Mouse (Mus musculus) liver, adult 2 months (tissue): ENCODE data around the gene Atrnl1. TPM values are rescaled to one million over a fixed set of nuclear protein-coding genes. Genes with fewer than 3 reads are reported as not detected.

Source experiments
- DNase-seq: peaks from one replicate; pipeline ENCODE4 v3.0.0-alpha.2; 2011; ENCODE audit warnings: low read depth, low spot score; ENCODE audit errors: extremely low read depth
- H3K27ac ChIP-seq: fragments of 200-500 bp; replicated peaks from 2 replicates; pipeline ENCODE4 v1.5.1; 2012; ENCODE audit warnings: low read depth, mild to moderate bottlenecking, control low read depth, inconsistent platforms, low read length; ENCODE audit not compliant: insufficient read depth
- H3K27me3 ChIP-seq: fragments of 200-500 bp; 2 replicates; pipeline ENCODE4 v1.6.1; 2012; ENCODE audit warnings: mild to moderate bottlenecking, moderate library complexity, low read length, inconsistent platforms; ENCODE audit not compliant: control insufficient read depth, insufficient read depth
- H3K36me3 ChIP-seq: fragments of 200-500 bp; 2 replicates; pipeline ENCODE4 v1.6.1; 2012; ENCODE audit warnings: low read length, inconsistent platforms; ENCODE audit not compliant: control insufficient read depth, insufficient read depth
- H3K4me1 ChIP-seq: fragments of 200-500 bp; 2 replicates; pipeline ENCODE4 v1.6.1; 2011; ENCODE audit warnings: low read length; ENCODE audit not compliant: control insufficient read depth, insufficient read depth
- H3K4me3 ChIP-seq: fragments of 200-500 bp; 2 replicates; pipeline ENCODE4 v1.5.1; 2011; ENCODE audit warnings: low read depth, mild to moderate bottlenecking, control low read depth, low read length, moderate library complexity; ENCODE audit not compliant: insufficient read depth
- H3K79me2 ChIP-seq: fragments of 200-500 bp; 2 replicates; pipeline ENCODE4 v1.6.1; 2012; ENCODE audit warnings: inconsistent platforms, mild to moderate bottlenecking, low read length, moderate library complexity; ENCODE audit not compliant: control insufficient read depth, insufficient read depth
- H3K9ac ChIP-seq: fragments of 200-500 bp; 2 replicates; pipeline ENCODE4 v1.6.1; 2012; ENCODE audit warnings: low read depth, mild to moderate bottlenecking, control low read depth, inconsistent platforms, low read length
- CTCF ChIP-seq: fragments of 200-500 bp; IDR thresholded peaks from 2 replicates; pipeline ENCODE4 v1.5.1; 2011; ENCODE audit warnings: low read depth, low read length, control low read depth
- POLR2A ChIP-seq: fragments of 200-500 bp; IDR thresholded peaks from 2 replicates; pipeline ENCODE4 v1.6.1; 2011; ENCODE audit warnings: low read length, control low read depth; ENCODE audit not compliant: insufficient read depth; ENCODE audit errors: extremely low read depth
- WGBS: fragments of 180-500 bp; shearing (Covaris S2); methylation state at CpG from one replicate; pipeline ENCODE4 v1.1.7; 2018; 5-methylcytosine and 5-hydroxymethylcytosine counted together
- polyA plus RNA-seq: library from polyadenylated mRNA; depleted of rRNA; stranded (reverse); fragments of >200 nt; gene quantifications from 2 replicates; pipeline ENCODE4 v1.2.3, GENCODE M21; 2012
- total RNA-seq: library from RNA; depleted of rRNA; stranded (reverse); fragments of >200 nt; gene quantifications from 2 replicates; pipeline ENCODE4 v1.2.3, GENCODE M21; 2014

The Atrnl1 gene
- total and polyA plus RNA-seq, 2 experiments: 5.2 to 25.4 TPM

DNA sequence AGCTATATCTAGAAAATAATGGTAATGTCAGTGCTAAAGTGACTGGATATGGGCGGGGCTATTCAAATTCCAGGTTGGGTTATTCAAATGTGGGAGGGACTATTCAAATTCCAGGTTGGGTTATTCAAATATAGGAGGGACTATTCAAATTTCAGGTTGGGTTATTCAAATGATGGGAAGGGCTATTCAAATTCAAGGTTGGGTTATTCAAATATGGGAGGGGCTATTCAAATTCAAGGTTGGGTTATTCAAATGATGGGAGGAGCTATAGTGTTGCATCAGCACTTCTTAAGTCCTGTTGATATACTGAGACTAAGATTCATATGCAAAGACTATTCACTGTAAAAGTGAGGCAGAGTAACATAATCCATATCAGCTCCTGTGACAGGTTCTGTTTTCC, 283.4 kb downstream of the Atrnl1 start:
- H3K4me1 ChIP-seq: no peaks in the 10 kb centered on the region; the same call in 1 of the 2 replicates
- DNase-seq: no peak
- no peaks in the 10 kb centered on the region for H3K79me2 ChIP-seq
- no peaks in the 10 kb centered on the region for H3K36me3 ChIP-seq
- H3K27me3 ChIP-seq: no peaks in the 10 kb centered on the region
- H3K4me3 ChIP-seq: no peak overlapping the region
- 79% methylated on average over 1 of the region's 1 CpGs for WGBS
- H3K27ac ChIP-seq: no peak overlapping the region
- TF ChIP-seq POLR2A: no peak
- no peak for TF ChIP-seq CTCF
- H3K9ac ChIP-seq: no peak overlapping the region

DNA sequence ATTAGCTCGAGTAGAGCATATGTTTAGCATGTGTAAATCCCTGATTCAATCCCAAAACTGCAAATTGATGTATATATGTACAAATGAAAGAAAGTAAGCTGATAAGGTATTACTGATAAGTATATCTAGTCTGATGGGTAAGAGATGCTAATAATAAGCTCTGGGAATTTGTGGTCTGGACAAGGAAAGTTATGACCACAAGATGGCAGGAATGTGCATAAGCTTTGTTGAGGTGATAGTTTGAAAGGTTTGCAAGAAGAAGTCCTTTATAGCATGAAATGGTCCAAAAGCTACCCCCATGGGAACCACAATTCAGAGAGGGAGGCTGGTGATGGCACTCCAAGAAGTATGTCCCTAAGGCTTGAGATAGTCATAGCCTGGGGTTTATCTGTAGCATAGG, 289.2 kb downstream of the Atrnl1 start:
- Histone ChIP-seq H3K9ac (no peak overlapping the region), H3K27me3 (no peaks in the 10 kb centered on the region), H3K4me1 (no peaks in the 10 kb centered on the region), H3K36me3 (no peaks in the 10 kb centered on the region), H3K4me3 (no peak overlapping the region), H3K27ac (no peak overlapping the region), H3K79me2 (no peaks in the 10 kb centered on the region; the same call in 1 of the 2 replicates)
- WGBS: 73% methylated on average over 1 of the region's 1 CpGs
- peak; percentile 23 for DNase-seq
- TF ChIP-seq POLR2A (no peak), CTCF (no peak)

DNA sequence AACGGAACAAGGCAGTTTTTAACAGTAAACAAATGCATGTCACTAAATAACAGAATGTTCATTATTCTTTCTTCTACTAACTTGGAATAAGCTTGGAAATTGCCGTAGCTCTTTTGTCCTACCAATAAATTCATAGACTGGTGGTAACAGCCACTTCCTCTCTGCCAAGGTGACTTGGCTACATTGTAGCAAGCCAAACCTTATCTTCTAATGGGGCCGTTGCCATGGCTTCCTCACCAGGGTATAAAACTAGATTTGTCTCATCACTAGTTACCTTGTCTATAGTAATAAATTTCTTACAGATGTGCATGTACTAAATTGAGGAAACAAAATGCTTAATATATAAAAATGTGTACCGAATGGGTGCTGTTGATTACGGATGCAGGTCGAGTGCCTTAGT, 298.6 kb downstream of the Atrnl1 start:
- DNase-seq: no peak
- Histone ChIP-seq H3K4me3 (no peak overlapping the region), H3K9ac (no peak overlapping the region), H3K79me2 (no peaks in the 10 kb centered on the region), H3K27me3 (no peaks in the 10 kb centered on the region), H3K27ac (no peak overlapping the region), H3K36me3 (no peaks in the 10 kb centered on the region), H3K4me1 (no peaks in the 10 kb centered on the region)
- WGBS: 94% methylated on average over 6 of the region's 6 CpGs
- no peak for TF ChIP-seq CTCF
- no peak for TF ChIP-seq POLR2A

DNA sequence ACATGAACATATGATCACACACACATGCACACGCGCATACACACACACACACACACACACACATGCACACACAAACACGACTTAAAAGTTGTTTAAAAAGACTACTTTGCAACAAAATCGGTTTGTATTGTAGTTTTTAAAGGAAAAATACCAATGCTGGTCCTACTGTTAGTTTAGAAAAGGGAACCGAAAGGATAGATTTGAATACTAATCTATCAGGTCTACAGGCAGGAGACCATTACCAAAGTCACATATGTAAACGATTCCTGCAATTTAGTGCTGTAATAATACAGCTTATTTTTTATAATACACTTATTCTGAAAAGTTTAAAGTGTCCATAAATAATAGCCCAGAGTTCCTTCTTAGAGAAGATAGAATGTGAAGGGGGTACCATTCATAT, 299.8 kb downstream of the Atrnl1 start:
- H3K4me1 ChIP-seq: no peaks in the 10 kb centered on the region
- no peak overlapping the region for H3K27ac ChIP-seq
- H3K79me2 ChIP-seq: no peaks in the 10 kb centered on the region
- H3K4me3 ChIP-seq: no peak overlapping the region
- TF ChIP-seq CTCF: no peak
- TF ChIP-seq POLR2A: no peak
- no peaks in the 10 kb centered on the region for H3K36me3 ChIP-seq
- no peak overlapping the region for H3K9ac ChIP-seq
- H3K27me3 ChIP-seq: no peaks in the 10 kb centered on the region
- no peak for DNase-seq
- 92% methylated on average over 6 of the region's 6 CpGs for WGBS

DNA sequence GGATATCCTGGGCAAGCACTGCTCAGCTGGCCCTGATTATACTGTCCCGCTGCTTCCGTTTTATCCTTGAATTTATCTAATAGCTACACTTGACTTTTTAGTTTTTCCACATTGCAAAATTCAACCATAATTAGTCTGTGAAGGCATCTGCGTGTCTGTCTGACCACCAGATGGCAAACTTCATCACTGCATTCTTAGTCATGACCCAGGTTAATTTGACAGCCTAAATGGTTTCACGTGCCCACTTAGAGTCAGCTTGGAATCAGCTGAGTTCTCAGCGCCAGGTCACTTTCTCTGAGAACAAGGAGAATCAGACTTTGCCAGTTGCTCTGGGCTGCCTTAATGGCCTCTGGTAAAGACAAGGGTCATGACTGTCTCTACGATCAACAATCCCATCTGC, 305.5 kb downstream of the Atrnl1 start:
- no peak for TF ChIP-seq CTCF
- TF ChIP-seq POLR2A: no peak
- DNase-seq: peak; percentile 62
- WGBS: 71% methylated on average over 6 of the region's 6 CpGs
- H3K9ac ChIP-seq: no peak overlapping the region
- H3K79me2 ChIP-seq: no peaks in the 10 kb centered on the region
- H3K4me3 ChIP-seq: no peak overlapping the region
- H3K27me3 ChIP-seq: no peaks in the 10 kb centered on the region
- H3K36me3 ChIP-seq: no peaks in the 10 kb centered on the region
- no peak overlapping the region for H3K27ac ChIP-seq
- no peaks in the 10 kb centered on the region for H3K4me1 ChIP-seq

DNA sequence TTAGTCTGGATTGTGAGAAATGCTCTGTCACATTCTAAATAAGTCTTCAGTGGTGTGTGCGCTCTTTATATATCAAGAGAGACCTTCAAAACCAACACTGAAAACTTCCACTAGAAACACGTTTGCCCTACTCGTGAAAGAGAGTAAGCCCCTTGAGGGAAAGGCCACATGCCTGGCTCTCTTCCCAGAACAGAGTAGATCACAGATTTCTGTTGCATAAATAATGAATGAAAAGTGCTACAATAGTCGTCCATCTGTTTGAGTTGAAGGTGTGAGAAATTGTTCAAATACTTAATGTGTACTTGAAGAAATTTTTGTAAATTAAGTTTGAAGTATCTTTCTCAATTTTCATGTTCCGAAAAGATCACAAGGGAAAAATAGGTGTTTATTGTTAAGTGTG, 312.2 kb downstream of the Atrnl1 start:
- H3K4me1 ChIP-seq: peaks cover 11% of the 10 kb centered on the region
- H3K79me2 ChIP-seq: no peaks in the 10 kb centered on the region
- 74% methylated on average over 5 of the region's 5 CpGs for WGBS
- no peak overlapping the region for H3K9ac ChIP-seq
- TF ChIP-seq CTCF (no peak), POLR2A (no peak)
- no peak for DNase-seq
- no peak overlapping the region for H3K27ac ChIP-seq
- H3K4me3 ChIP-seq: no peak overlapping the region
- H3K36me3 ChIP-seq: no peaks in the 10 kb centered on the region
- H3K27me3 ChIP-seq: no peaks in the 10 kb centered on the region
